Mouse (Mus musculus): Measurements from ENCODE around the gene St6galnac5.

GRCm38 (mm10) chr3:152990787-152991186 is 8.7 kb upstream of the St6galnac5 start:
- TF ChIP-seq FLI1 (IDR thresholded peaks at IDR 0.05; ENCODE audit: low read length) (no peak), GATA1 (IDR thresholded peaks at IDR 0.05; ENCODE audit: borderline replicate concordance, low read length) (no peak)
